Mouse (Mus musculus) CD4-positive naive resting alpha-beta T cell, adult 76 days (primary cell): ENCODE results near the gene Zbtb11. TPM values are rescaled to one million over a fixed set of nuclear protein-coding genes. Genes with fewer than 3 reads are reported as not detected.

Source experiments
- total RNA-seq: library from RNA; stranded (reverse); gene quantifications from one replicate; pipeline ENCODE4 v1.2.4, GENCODE M21; 2023

Gene Zbtb11
- 78.0 TPM for total RNA-seq

DNA sequence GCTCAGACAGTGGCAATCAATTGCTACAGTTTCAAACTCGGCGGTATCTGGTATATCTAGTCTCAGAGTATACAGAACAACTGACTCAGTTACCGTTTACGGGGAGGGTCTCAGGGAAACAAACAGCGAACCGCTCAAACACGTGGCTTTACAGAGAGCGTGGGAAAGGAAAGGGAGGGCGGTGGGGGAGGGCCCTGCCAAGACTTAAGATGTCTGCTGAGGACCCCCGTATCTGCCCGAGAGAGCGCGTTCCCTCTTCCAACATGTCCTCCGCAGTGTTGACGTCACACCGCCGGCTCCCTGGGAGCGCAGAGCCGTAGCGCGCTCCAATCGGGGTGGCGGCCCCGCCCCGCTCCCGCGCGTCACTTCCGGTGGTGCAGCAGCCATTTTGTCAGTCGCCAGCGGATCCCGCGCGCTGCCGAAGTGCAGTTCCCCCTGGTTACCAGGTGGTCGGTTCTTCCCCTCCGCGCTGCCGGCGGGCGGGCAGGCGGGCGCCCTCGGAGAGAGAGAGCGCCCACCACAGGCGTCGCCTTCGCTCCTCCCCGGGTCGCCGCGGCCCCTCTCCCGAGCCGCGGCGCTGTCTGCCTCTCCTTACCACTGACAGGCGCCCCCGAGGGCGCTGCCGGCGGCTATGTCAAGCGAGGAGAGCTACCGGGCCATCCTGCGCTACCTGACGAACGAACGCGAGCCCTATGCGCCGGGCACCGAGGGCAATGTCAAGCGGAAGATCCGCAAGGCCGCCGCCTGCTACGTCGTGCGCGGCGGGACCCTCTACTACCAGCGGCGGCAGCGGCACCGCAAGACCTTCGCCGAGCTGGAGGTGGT is at the start of gene Zbtb11:
Gene Zbtb11 (plus strand): TSS at position 453 of the 825 bp plus-strand sequence.

DNA sequence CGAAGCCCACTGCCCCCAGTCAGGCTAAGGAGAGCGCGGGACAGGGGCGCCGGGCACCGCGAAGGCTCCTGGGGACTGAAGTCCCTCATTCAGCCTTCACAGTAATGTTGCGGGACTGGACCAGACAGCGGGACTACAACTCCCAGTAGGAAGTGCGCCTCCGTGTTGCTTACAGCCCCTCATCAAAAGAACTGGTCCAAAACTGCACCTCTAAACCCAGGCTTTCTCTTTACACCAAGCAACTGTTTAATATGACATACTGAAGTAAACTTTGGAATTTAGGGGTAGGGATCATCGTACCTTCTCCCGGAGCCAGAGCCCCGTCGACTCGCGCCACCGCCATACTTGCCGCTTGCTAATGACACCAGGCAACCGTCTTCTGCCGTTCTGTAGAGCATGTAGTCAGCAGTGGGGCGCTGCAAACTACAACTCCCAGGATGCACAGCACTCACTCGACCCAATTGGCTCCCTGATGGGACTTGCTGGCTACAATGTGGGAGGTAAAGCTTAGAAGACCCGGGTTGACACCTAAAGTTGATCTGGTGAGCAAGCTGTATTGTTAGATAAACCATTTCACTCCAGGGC is 39.1 kb upstream of the Zbtb11 start, which contains the start of gene Cep97:
Gene Cep97 (minus strand): TSS at position 403 of the 585 bp plus-strand sequence.

DNA sequence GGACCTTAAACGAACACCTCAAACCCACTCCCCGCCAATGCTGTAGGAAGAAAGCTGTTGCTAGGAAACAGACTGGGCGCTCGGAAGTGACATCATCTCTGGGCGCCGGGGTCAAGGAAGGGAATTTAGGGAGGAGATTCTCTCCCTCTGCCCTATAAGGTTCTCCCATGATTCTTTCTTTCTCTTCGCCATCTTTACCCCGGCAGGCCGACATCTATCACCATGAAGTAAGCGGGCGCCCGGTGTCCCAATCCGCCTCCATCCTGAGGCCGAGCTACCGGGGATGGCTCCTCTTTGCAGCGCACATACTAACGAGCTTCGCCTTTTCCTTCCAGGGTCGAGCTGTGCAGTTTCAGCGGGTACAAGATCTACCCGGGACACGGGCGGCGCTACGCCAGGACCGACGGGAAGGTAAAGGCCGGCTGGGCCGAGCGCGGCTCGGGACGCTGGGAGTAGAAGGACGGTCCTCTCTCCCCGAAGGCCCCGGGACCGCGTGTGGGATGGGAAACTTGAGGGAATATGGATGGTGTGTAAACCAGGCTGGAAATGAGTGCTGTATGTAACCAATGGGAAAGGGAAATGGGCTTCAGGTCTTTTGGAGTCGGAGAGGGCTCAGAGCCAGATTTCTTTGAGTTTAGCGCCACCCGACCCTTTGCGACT is 7.3 kb upstream of the Zbtb11 start, which contains the start of gene Rpl24:
Gene Rpl24 (plus strand): TSS at position 64 of the 660 bp plus-strand sequence.

DNA sequence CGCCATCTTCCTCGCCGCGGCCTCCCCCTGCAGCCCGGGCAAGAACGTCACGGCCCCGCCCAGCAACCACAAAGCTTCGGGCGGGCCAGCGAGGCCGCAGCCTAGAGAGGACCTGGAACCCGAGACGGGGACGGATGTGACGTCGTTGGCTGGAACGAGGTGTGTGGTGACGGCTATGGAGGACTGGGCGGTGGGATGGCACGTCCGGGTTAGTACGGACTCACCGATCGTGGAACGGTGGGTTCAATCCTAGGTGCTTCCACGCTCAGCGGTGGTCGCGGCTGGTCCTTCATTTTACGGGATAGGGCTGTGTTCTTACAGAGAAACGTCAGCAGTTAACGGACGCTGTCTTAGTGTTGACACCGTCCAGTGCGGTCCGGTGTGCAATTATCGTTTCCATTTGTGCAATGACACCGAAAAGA is 56.0 kb downstream of the Zbtb11 start, which contains the start of gene Pcnp:
Gene Pcnp (minus strand): TSS at position 79 of the 422 bp plus-strand sequence.

DNA sequence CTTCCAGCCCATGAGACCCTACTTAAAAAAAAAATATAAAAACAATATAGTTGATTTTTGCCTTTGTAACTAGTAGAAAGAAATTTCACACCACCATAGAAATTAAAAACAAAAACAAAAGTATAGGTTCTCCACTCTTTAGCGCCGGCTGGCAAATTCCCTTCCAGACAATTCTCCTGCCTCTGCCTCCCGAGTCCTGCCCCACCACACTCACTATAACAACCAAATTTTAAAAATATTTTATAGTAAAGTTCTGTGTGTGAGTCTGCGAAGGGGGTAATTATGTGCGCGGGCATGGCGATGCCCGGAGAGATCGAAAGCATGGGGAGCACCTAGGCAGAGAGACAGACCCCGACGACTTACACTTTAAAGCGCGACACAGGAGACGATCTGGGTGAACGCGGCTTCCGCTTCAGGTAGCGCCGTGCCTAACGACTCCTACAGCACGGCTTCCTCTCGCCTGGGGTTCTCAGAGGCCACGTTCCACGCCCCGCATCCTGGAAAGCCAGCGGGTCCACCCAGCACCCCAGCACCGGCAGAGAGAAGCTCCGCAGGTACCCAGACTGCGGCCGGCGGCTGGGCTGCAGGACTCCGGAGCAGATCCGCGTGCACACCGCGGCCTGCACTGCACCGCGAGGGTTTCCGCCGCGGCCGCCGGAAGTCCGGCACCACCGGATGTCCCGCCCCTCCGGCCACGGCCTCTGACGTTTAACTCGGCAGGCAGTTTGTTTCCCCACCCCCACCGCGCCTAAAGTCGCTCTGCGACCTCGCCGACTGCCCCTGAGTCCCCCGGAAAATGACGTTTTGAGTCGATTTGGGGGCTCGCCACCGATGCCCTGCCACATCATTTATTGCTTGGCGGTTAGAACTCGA is 63.7 kb downstream of the Zbtb11 start, which contains the start of gene Trmt10c:
Gene Trmt10c (minus strand): TSS at position 682 of the 873 bp plus-strand sequence.

DNA sequence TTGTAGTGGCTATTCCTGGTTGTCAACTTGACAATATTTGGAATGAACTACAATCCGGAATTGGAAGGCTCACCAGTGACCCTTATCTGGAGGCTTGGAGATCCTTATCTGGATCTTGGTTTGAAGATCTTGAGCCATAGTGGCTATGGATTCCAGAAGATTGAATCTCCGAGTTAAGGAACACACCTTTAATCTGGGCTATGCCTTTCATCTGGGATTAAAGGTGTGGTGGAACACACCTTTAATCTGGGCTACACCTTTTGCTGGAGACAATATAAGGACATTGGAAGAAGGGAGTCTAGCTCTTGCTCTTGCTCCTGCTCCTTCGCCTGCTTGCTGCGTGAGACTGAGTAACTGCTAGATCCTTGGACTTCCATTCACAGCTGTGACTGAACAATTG is 74.4 kb downstream of the Zbtb11 start, which contains the start of gene Senp7:
Gene Senp7 (plus strand): TSS at position 301 of the 400 bp plus-strand sequence.

Other genes starting within 250 kb of the Zbtb11 start
- 96.5 TPM for gene Nfkbiz, start 135.0 kb upstream of the Zbtb11 start, total RNA-seq
- 28.7 TPM for gene Nxpe3, start 78.6 kb upstream of the Zbtb11 start, total RNA-seq
- 81.1 TPM for gene Cep97, start 39.0 kb upstream of the Zbtb11 start, total RNA-seq
- 945 TPM for gene Rpl24, start 7.6 kb upstream of the Zbtb11 start, total RNA-seq
- gene Pcnp, start 55.9 kb downstream of the Zbtb11 start, total RNA-seq = 129 TPM
- 15.8 TPM for gene Trmt10c, start 63.9 kb downstream of the Zbtb11 start, total RNA-seq
- 78.4 TPM for gene Senp7, start 74.5 kb downstream of the Zbtb11 start, total RNA-seq
- 4.0 TPM for gene Impg2, start 230.4 kb downstream of the Zbtb11 start, total RNA-seq